Mouse (Mus musculus) CH12F3 (cell line): ENCODE measurements around the gene Olfr1250.
"Not testable (repeated sequence)": the region's sequence is repeated elsewhere in the genome, so short reads cannot be mapped to it uniquely, and the experiment has no call there.

Experiments used
- in situ Hi-C: fragments of 300-500 bp; cut with MboI; formaldehyde crosslinking; loops from 2 replicates; pipeline ENCODE4 v1.14.3; 2020; ENCODE audit warnings: low sequenced_read_pairs

Gene Olfr1250

GRCm38 (mm10) chr2:89661367-89661766 lies at the start of gene Olfr1250:
Olfr1250 (minus strand) TSS chr2:89661467.
- in situ Hi-C loops: no loop called here

- in situ Hi-C loops: no loop called here
These were observed 30.7 kb upstream of the Olfr1250 start for GRCm38 (mm10) chr2:89691980-89692379.

GRCm38 (mm10) chr2:89671836-89672235 lies 10.6 kb upstream of the Olfr1250 start, which contains the start of gene Olfr1251:
Olfr1251 (minus strand) TSS chr2:89671936.
- in situ Hi-C loops: no loop called here

- in situ Hi-C loops: no loop called here
These were observed 26.4 kb downstream of the Olfr1250 start, which contains the start of gene Olfr1249 for GRCm38 (mm10) chr2:89634883-89635282. Olfr1249 (minus strand) TSS chr2:89634983.

- in situ Hi-C loops: not testable (repeated sequence)
These were observed 43.1 kb downstream of the Olfr1250 start, which contains the start of gene Olfr1248 for GRCm38 (mm10) chr2:89618145-89618544. Olfr1248 (minus strand) TSS chr2:89618245.

- in situ Hi-C loops: no loop called here
These were observed 47.2 kb downstream of the Olfr1250 start, which contains the start of gene Olfr1247 for GRCm38 (mm10) chr2:89614030-89614429. Olfr1247 (minus strand) TSS chr2:89614130.
